In the genomic region with DNA sequence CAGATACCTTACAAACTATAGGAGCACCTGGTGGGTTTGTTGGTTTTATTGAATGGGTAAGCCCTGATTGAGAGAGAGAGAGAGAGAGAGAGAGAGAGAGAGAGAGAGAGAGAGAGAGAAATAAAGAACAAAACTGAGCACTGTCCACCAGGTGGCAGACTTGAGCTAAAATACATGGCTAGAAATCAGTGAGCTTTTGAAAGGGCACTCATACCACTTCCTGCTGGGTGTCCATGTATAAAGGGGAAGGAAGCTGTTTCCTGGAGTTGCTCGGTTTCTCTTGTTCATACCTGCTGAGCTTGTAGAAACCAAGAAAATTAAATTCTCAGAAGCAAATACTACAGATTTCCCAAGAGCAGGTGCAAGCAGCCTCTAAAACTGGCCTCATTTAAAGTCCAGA, we compare ENCODE assay signal across 9 mouse cellular contexts.
DNase-seq lines count a peak whose midpoint lies in the region; ATAC-seq and TF ChIP-seq lines count a peak whose summit lies in the region.
"Had no signal": no experiment of that assay in that cellular context is flagged by ENCODE, and none has a peak within 500 bp of the region (broad histone marks: within the 10 kb centered on the region; RNA-seq: fewer than 3 reads in every experiment).

No protein-coding gene starts in this region.

- H3K9me3 ChIP-seq in midbrain, embryonic 14.5 days (ENCODE audit: control insufficient read depth, low read length) = no peaks in the 10 kb centered on the region
- H3K9me3 ChIP-seq: embryonic facial prominence, embryonic 15.5 days had no signal

- H3K27me3 ChIP-seq in cerebellum, adult 2 months (ENCODE audit: control insufficient read depth, insufficient read depth, low read length) = no peaks in the 10 kb centered on the region
- no peaks in the 10 kb centered on the region for H3K27me3 ChIP-seq in midbrain, embryonic 14.5 days (ENCODE audit: control insufficient read depth, insufficient read depth, low read length)
- H3K27me3 ChIP-seq: embryonic facial prominence, embryonic 15.5 days had no signal

- no peak for TF ChIP-seq POLR2A in cerebellum, adult 2 months (IDR thresholded peaks at IDR 0.05; ENCODE audit: borderline replicate concordance, insufficient read depth, low read length)

- no peak for ATAC-seq in midbrain, embryonic 14.5 days (ENCODE audit: low FRiP score, low TSS enrichment)

- 0% methylated on average over 1 of the region's 1 CpGs for WGBS in cerebellum, adult 2 months
- WGBS in midbrain, embryonic 14.5 days = 6% methylated on average over 1 of the region's 1 CpGs

- peaks cover 36% of the 10 kb centered on the region for H3K36me3 ChIP-seq in midbrain, embryonic 14.5 days (ENCODE audit: control insufficient read depth, insufficient read depth, low read length)
- H3K36me3 ChIP-seq: embryonic facial prominence, embryonic 15.5 days had no signal

- H3K27ac ChIP-seq in cerebellum, adult 2 months (ENCODE audit: insufficient read depth, low read length) = no peak overlapping the region
- no peak overlapping the region for H3K27ac ChIP-seq in midbrain, embryonic 14.5 days (replicated peaks; ENCODE audit: low read depth, low read length)
- H3K27ac ChIP-seq: embryonic facial prominence, embryonic 15.5 days had no signal

- DNase-seq in left cerebral cortex, adult 18-20 months (ENCODE audit: low spot score in 2 of 2) = peak; percentile 51 to 72
- no peak for DNase-seq in left cerebral cortex, adult 11 months (ENCODE audit: low spot score)
- peak; percentile 74 for DNase-seq in MEL-GATA-1-ER (ENCODE audit: extremely low read depth, low read depth)
- peak; percentile 42 to 55 for DNase-seq in cerebellum, adult 2 months
- peak; percentile 71 for DNase-seq in gastrocnemius, adult 18-20 months (ENCODE audit: low spot score)
- DNase-seq in kidney, postnatal 25 days = peak; percentile 57 to 86
- peak; percentile 90 for DNase-seq in midbrain, embryonic 14.5 days
- DNase-seq in thymus, postnatal 14 days = peak; percentile 69

- TF ChIP-seq CTCF in cerebellum, adult 2 months (IDR thresholded peaks at IDR 0.05; ENCODE audit: borderline replicate concordance, insufficient read depth, low read depth, low read length) = peak; percentile 49

- H3K4me2 ChIP-seq in midbrain, embryonic 14.5 days (ENCODE audit: low read length) = no peak overlapping the region
- H3K4me2 ChIP-seq: embryonic facial prominence, embryonic 15.5 days had no signal

- H3K9ac ChIP-seq in midbrain, embryonic 14.5 days (replicated peaks; ENCODE audit: low read length) = no peak overlapping the region
- H3K9ac ChIP-seq: embryonic facial prominence, embryonic 15.5 days had no signal

- no peak overlapping the region for H3K4me3 ChIP-seq in cerebellum, adult 2 months (replicated peaks; ENCODE audit: insufficient read depth, low read depth, low read length)
- H3K4me3 ChIP-seq in midbrain, embryonic 14.5 days (replicated peaks; ENCODE audit: low read depth, low read length) = no peak overlapping the region
- H3K4me3 ChIP-seq: embryonic facial prominence, embryonic 15.5 days had no signal

- H3K4me1 ChIP-seq in cerebellum, adult 2 months (ENCODE audit: control insufficient read depth, insufficient read depth, low read length) = no peaks in the 10 kb centered on the region; the same call in 1 of the 2 replicates
- H3K4me1 ChIP-seq in midbrain, embryonic 14.5 days (ENCODE audit: control insufficient read depth, insufficient read depth, low read length) = no peaks in the 10 kb centered on the region
